Mouse (Mus musculus): ENCODE measurements around the gene Glis2.
A peak's percentile ranks its signal among the peaks of the same experiment; 100 is the strongest.

Gene Glis2

GRCm38 (mm10) chr16:4603453-4603837 lies 8.9 kb downstream of the Glis2 start:
- peaks cover 23% of the 10 kb centered on the region for H3K36me3 ChIP-seq (ENCODE audit: insufficient read depth, low read length)
- TF ChIP-seq NANOG (IDR thresholded peaks at IDR 0.05; ENCODE audit: borderline replicate concordance, low read length): no peak
- TF ChIP-seq CTCF (conservative IDR thresholded peaks at IDR 0.05; ENCODE audit: low read length): no peak
- peaks cover 100% of the 10 kb centered on the region for H3K4me1 ChIP-seq (replicated peaks; ENCODE audit: low read depth, low read length)
- H3K27me3 ChIP-seq (ENCODE audit: insufficient read depth, low read length): no peaks in the 10 kb centered on the region
- peak overlapping the region; percentile 63 for H3K4me3 ChIP-seq (replicated peaks; ENCODE audit: low read length)
- no peaks in the 10 kb centered on the region for H3K9me3 ChIP-seq (ENCODE audit: low read length)

- H3K36me3 ChIP-seq (ENCODE audit: insufficient read depth, low read length): peaks cover 29% of the 10 kb centered on the region
These were observed 9.9 kb downstream of the Glis2 start for GRCm38 (mm10) chr16:4604293-4604837.

GRCm38 (mm10) chr16:4605514-4606131 lies 11.1 kb downstream of the Glis2 start:
- Histone ChIP-seq H3K36me3 (ENCODE audit: insufficient read depth, low read length) (peaks cover 35% of the 10 kb centered on the region), H3K4me1 (replicated peaks; ENCODE audit: low read depth, low read length) (peaks cover 100% of the 10 kb centered on the region), H3K4me3 (replicated peaks; ENCODE audit: low read length) (peak overlapping the region; percentile 53), H3K27me3 (ENCODE audit: insufficient read depth, low read length) (no peaks in the 10 kb centered on the region), H3K9me3 (ENCODE audit: low read length) (no peaks in the 10 kb centered on the region)
- no peak for TF ChIP-seq NANOG (IDR thresholded peaks at IDR 0.05; ENCODE audit: borderline replicate concordance, low read length)
- no peak for TF ChIP-seq CTCF (conservative IDR thresholded peaks at IDR 0.05; ENCODE audit: low read length)
- no peak for TF ChIP-seq POU5F1 (IDR thresholded peaks at IDR 0.05; ENCODE audit: borderline replicate concordance, low read length)

More at GRCm38 (mm10) chr16:4604293-4604837, 9.9 kb downstream of the Glis2 start:
- Histone ChIP-seq H3K4me1 (replicated peaks; ENCODE audit: low read depth, low read length) (peaks cover 100% of the 10 kb centered on the region), H3K9me3 (ENCODE audit: low read length) (no peaks in the 10 kb centered on the region), H3K4me3 (replicated peaks; ENCODE audit: low read length) (peak overlapping the region; percentile 53), H3K27me3 (ENCODE audit: insufficient read depth, low read length) (no peaks in the 10 kb centered on the region)
- no peak for TF ChIP-seq POU5F1 (IDR thresholded peaks at IDR 0.05; ENCODE audit: borderline replicate concordance, low read length)
- TF ChIP-seq NANOG (IDR thresholded peaks at IDR 0.05; ENCODE audit: borderline replicate concordance, low read length): no peak
- no peak for TF ChIP-seq CTCF (conservative IDR thresholded peaks at IDR 0.05; ENCODE audit: low read length)

- Histone ChIP-seq H3K36me3 (ENCODE audit: insufficient read depth, low read length) (peaks cover 45% of the 10 kb centered on the region), H3K9me3 (ENCODE audit: low read length) (no peaks in the 10 kb centered on the region), H3K4me1 (replicated peaks; ENCODE audit: low read depth, low read length) (peaks cover 98% of the 10 kb centered on the region), H3K27me3 (ENCODE audit: insufficient read depth, low read length) (no peaks in the 10 kb centered on the region), H3K4me3 (replicated peaks; ENCODE audit: low read length) (peak overlapping the region; percentile 53)
- TF ChIP-seq NANOG (IDR thresholded peaks at IDR 0.05; ENCODE audit: borderline replicate concordance, low read length): no peak
- TF ChIP-seq POU5F1 (IDR thresholded peaks at IDR 0.05; ENCODE audit: borderline replicate concordance, low read length): no peak
- TF ChIP-seq CTCF (conservative IDR thresholded peaks at IDR 0.05; ENCODE audit: low read length): no peak
These were observed 12.0 kb downstream of the Glis2 start for GRCm38 (mm10) chr16:4606431-4607084.

- TF ChIP-seq CTCF (conservative IDR thresholded peaks at IDR 0.05; ENCODE audit: low read length) (peak; percentile 89), POU5F1 (IDR thresholded peaks at IDR 0.05; ENCODE audit: borderline replicate concordance, low read length) (no peak), NANOG (IDR thresholded peaks at IDR 0.05; ENCODE audit: borderline replicate concordance, low read length) (no peak)
These were observed 13.5 kb downstream of the Glis2 start for GRCm38 (mm10) chr16:4607818-4608531.

GRCm38 (mm10) chr16:4608532-4609059 lies 14.1 kb downstream of the Glis2 start:
- Histone ChIP-seq H3K4me1 (replicated peaks; ENCODE audit: low read depth, low read length) (peaks cover 92% of the 10 kb centered on the region), H3K9me3 (ENCODE audit: low read length) (no peaks in the 10 kb centered on the region), H3K4me3 (replicated peaks; ENCODE audit: low read length) (peak overlapping the region; percentile 49), H3K27me3 (ENCODE audit: insufficient read depth, low read length) (no peaks in the 10 kb centered on the region), H3K36me3 (ENCODE audit: insufficient read depth, low read length) (peaks cover 65% of the 10 kb centered on the region)
- no peak for TF ChIP-seq POU5F1 (IDR thresholded peaks at IDR 0.05; ENCODE audit: borderline replicate concordance, low read length)
- no peak for TF ChIP-seq CTCF (conservative IDR thresholded peaks at IDR 0.05; ENCODE audit: low read length)
- TF ChIP-seq NANOG (IDR thresholded peaks at IDR 0.05; ENCODE audit: borderline replicate concordance, low read length): no peak

More at GRCm38 (mm10) chr16:4607818-4608531, 13.5 kb downstream of the Glis2 start:
- Histone ChIP-seq H3K27me3 (ENCODE audit: insufficient read depth, low read length) (no peaks in the 10 kb centered on the region), H3K9me3 (ENCODE audit: low read length) (no peaks in the 10 kb centered on the region), H3K4me1 (replicated peaks; ENCODE audit: low read depth, low read length) (peaks cover 92% of the 10 kb centered on the region), H3K4me3 (replicated peaks; ENCODE audit: low read length) (peak overlapping the region; percentile 49), H3K36me3 (ENCODE audit: insufficient read depth, low read length) (peaks cover 59% of the 10 kb centered on the region)

GRCm38 (mm10) chr16:4611193-4611592 lies 16.7 kb downstream of the Glis2 start:
- Histone ChIP-seq H3K36me3 (ENCODE audit: insufficient read depth, low read length) (peaks cover 91% of the 10 kb centered on the region), H3K9me3 (ENCODE audit: low read length) (no peaks in the 10 kb centered on the region), H3K27me3 (ENCODE audit: insufficient read depth, low read length) (no peaks in the 10 kb centered on the region), H3K4me3 (replicated peaks; ENCODE audit: low read length) (no peak overlapping the region; the same call in 1 of the 2 replicates), H3K4me1 (replicated peaks; ENCODE audit: low read depth, low read length) (peaks cover 79% of the 10 kb centered on the region)
- no peak for TF ChIP-seq NANOG (IDR thresholded peaks at IDR 0.05; ENCODE audit: borderline replicate concordance, low read length)
- TF ChIP-seq POU5F1 (IDR thresholded peaks at IDR 0.05; ENCODE audit: borderline replicate concordance, low read length): no peak
- no peak for TF ChIP-seq CTCF (conservative IDR thresholded peaks at IDR 0.05; ENCODE audit: low read length)

GRCm38 (mm10) chr16:4611676-4612075 lies 17.2 kb downstream of the Glis2 start:
- Histone ChIP-seq H3K4me1 (replicated peaks; ENCODE audit: low read depth, low read length) (peaks cover 78% of the 10 kb centered on the region), H3K27me3 (ENCODE audit: insufficient read depth, low read length) (no peaks in the 10 kb centered on the region), H3K4me3 (replicated peaks; ENCODE audit: low read length) (no peak overlapping the region; the same call in 1 of the 2 replicates), H3K36me3 (ENCODE audit: insufficient read depth, low read length) (peaks cover 96% of the 10 kb centered on the region), H3K9me3 (ENCODE audit: low read length) (no peaks in the 10 kb centered on the region)
- peak; percentile 78 for TF ChIP-seq CTCF (conservative IDR thresholded peaks at IDR 0.05; ENCODE audit: low read length)
- no peak for TF ChIP-seq NANOG (IDR thresholded peaks at IDR 0.05; ENCODE audit: borderline replicate concordance, low read length)
- no peak for TF ChIP-seq POU5F1 (IDR thresholded peaks at IDR 0.05; ENCODE audit: borderline replicate concordance, low read length)
